Mouse (Mus musculus) small intestine, adult 2 months (tissue): Measurements from ENCODE around the gene Anxa4.

Experiments
- CTCF ChIP-seq: fragments of 200-500 bp; IDR thresholded peaks from 2 replicates; pipeline ENCODE4 v1.5.1; 2012; ENCODE audit warnings: low read depth, mild to moderate bottlenecking, control low read depth, inconsistent platforms, low read length, moderate library complexity, mixed read lengths; ENCODE audit not compliant: insufficient replicate concordance, insufficient read length; ENCODE audit errors: extremely low read depth
- POLR2A ChIP-seq: fragments of 200-500 bp; IDR thresholded peaks from 2 replicates; pipeline ENCODE4 v1.6.1; 2012; ENCODE audit warnings: low read depth, mild to moderate bottlenecking, control low read depth, inconsistent platforms, low read length, moderate library complexity

GRCm38 (mm10) chr6:86814926-86815325, 21.5 kb upstream of the Anxa4 start:
- TF ChIP-seq CTCF (no peak), POLR2A (no peak)
